In genomic region chr15:98729791-98730545, GRCm38 (mm10) we compare ENCODE assay signal across 18 mouse cellular contexts. TPM values are rescaled to one million over a fixed set of nuclear protein-coding genes. Genes with fewer than 3 reads are reported as not detected.
DNase-seq lines count a peak whose midpoint lies in the region; ATAC-seq and TF ChIP-seq lines count a peak whose summit lies in the region.
"Had no signal": no experiment of that assay in that cellular context is flagged by ENCODE, and none has a peak within 500 bp of the region (broad histone marks: within the 10 kb centered on the region; RNA-seq: fewer than 3 reads in every experiment).

No protein-coding gene starts in this region.

- peak; percentile 42 for ATAC-seq in CD4-positive, CD25-positive, alpha-beta regulatory T cell, adult 4 months
- ATAC-seq: forebrain, embryonic 15.5 days had no signal

- 34% methylated on average over 7 of the region's 7 CpGs for WGBS in spleen, adult 2 months

- peaks cover 10% of the 10 kb centered on the region; the same call in 1 of the 2 replicates for H3K4me1 ChIP-seq in spleen, adult 2 months (ENCODE audit: control insufficient read depth, insufficient read depth, insufficient read length)

- H3K4me3 ChIP-seq in spleen, adult 2 months (ENCODE audit: extremely low read depth, insufficient read depth, insufficient read length), result no peak overlapping the region
- H3K4me3 ChIP-seq: embryonic facial prominence, embryonic 12.5 days; forebrain, embryonic 15.5 days; heart, embryonic 10.5 days; hindbrain, embryonic 13.5 days had no signal

- TF ChIP-seq POLR2A in spleen, adult 2 months (IDR thresholded peaks at IDR 0.05; ENCODE audit: low read depth, low read length), result no peak

- H3K27ac ChIP-seq in spleen, adult 2 months (ENCODE audit: insufficient read depth, low read length), result peak overlapping the region; percentile 33; the same call in 1 of the 2 replicates
- H3K27ac ChIP-seq: embryonic facial prominence, embryonic 12.5 days; forebrain, embryonic 15.5 days; heart, embryonic 10.5 days; hindbrain, embryonic 13.5 days had no signal

- no peaks in the 10 kb centered on the region for H3K36me3 ChIP-seq in spleen, adult 2 months (ENCODE audit: control insufficient read depth, insufficient read depth, low read length)
- H3K36me3 ChIP-seq: forebrain, embryonic 15.5 days; heart, embryonic 10.5 days had no signal

- TF ChIP-seq CTCF in spleen, adult 2 months (IDR thresholded peaks at IDR 0.05; ENCODE audit: extremely low read depth, insufficient read depth, insufficient read length, insufficient replicate concordance), result no peak

- 0 out of 2 replicates have a peak, but pooled peaks cover 3% of the 10 kb centered on the region for H3K27me3 ChIP-seq in spleen, adult 2 months (ENCODE audit: control insufficient read depth, insufficient read depth, low read length)
- H3K27me3 ChIP-seq: embryonic facial prominence, embryonic 12.5 days had no signal

- DNase-seq in kidney, postnatal 36 days, result peak; percentile 35 to 44
- DNase-seq in kidney, postnatal 4 days, result no peak
- peak in 1 of 2 experiments; percentile 55 for DNase-seq in spleen, adult 2 months (ENCODE audit: low read depth in 1 of 2, low spot score in 2 of 2)
- no peak for DNase-seq in spleen, postnatal 10 days (ENCODE audit: low spot score in 2 of 2)
- no peak for DNase-seq in cerebellum, adult 9-11 months
- DNase-seq: adrenal gland, postnatal 10 days; cerebellum, adult 11 months; cerebellum, adult 8-10 months; cerebellum, postnatal 25 days; gastrocnemius, postnatal 10 days; heart, adult 18-20 months; heart, postnatal 10 days had no signal

RNA-seq across cellular contexts. Expression of gene Fkbp11, which starts 2.0 kb away (rescaled TPM):
- polyA plus RNA-seq in spleen, adult 2 months (2012; rRNA removed), result 16.7 and 18.1 TPM in 2 replicates
- polyA plus RNA-seq in CD4-positive, CD25-positive, alpha-beta regulatory T cell, adult 4 months (2017; shearing (Covaris generic)), result 1 to 10 TPM in 1 of 2 experiments, under 1 TPM in 1; 0.75 to 1.0 TPM

RNA-seq across cellular contexts. Expression of gene Ccdc65, which starts 22.0 kb away (rescaled TPM):
- not detected in 2 replicates for polyA plus RNA-seq in spleen, adult 2 months (2012; rRNA removed)
- not detected for polyA plus RNA-seq in CD4-positive, CD25-positive, alpha-beta regulatory T cell, adult 4 months (2017; shearing (Covaris generic))

RNA-seq across cellular contexts. Expression of gene Arf3, which starts 33.0 kb away (rescaled TPM):
- polyA plus RNA-seq in spleen, adult 2 months (2012; rRNA removed), result 65.2 and 70.5 TPM in 2 replicates
- polyA plus RNA-seq in CD4-positive, CD25-positive, alpha-beta regulatory T cell, adult 4 months (2017; shearing (Covaris generic)), result 10 to 100 TPM; 33.0 to 35.3 TPM

RNA-seq across cellular contexts. Expression of gene Wnt10b, which starts 48.0 kb away (rescaled TPM):
- 0.78 and 0.93 TPM in 2 replicates for polyA plus RNA-seq in spleen, adult 2 months (2012; rRNA removed)
- not detected for polyA plus RNA-seq in CD4-positive, CD25-positive, alpha-beta regulatory T cell, adult 4 months (2017; shearing (Covaris generic))
- polyA plus RNA-seq: forebrain, embryonic 15.5 days; heart, embryonic 14.5 days had no signal

RNA-seq across cellular contexts. Expression of gene Rnd1, which starts 52.7 kb away (rescaled TPM):
- polyA plus RNA-seq in spleen, adult 2 months (2012; rRNA removed), result 3.4 and 4.4 TPM in 2 replicates
- polyA plus RNA-seq in CD4-positive, CD25-positive, alpha-beta regulatory T cell, adult 4 months (2017; shearing (Covaris generic)), result 1 to 10 TPM in 1 of 2 experiments, under 1 TPM in 1; 0.35 to 1.9 TPM

Comparison
In these comparisons a context has a peak if more than half of its experiments do, and no peak if none do; other contexts are left out.
1. DNase-seq: peak in kidney, postnatal 36 days (2 of 2); none in kidney, postnatal 4 days (0 of 2), spleen, postnatal 10 days (0 of 2) and cerebellum, adult 9-11 months (single experiment).